Mouse (Mus musculus): ENCODE measurements around the gene Rbms3.

DNA sequence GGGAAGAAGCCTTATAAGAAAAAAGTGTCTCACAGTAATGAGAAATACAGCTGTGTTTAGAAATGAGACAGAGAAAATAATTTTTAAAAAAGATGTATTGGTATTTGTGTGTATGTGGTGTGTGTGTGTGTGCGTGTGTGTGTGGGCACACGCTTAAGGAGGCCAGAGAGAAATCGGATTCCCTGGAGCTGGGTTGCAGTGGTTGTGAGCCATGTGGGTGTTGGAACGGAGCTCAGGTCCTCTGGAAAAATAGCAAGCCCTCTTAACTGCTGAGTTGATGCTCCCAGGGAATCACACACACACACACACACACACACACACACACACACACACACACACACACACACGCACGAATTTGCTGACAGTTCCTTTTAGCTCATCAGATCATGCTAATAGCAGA is 900.5 kb downstream of the Rbms3 start:
- TF ChIP-seq POLR2A (IDR thresholded peaks at IDR 0.05; ENCODE audit: extremely low read depth, insufficient read depth, low read length) (no peak), CTCF (IDR thresholded peaks at IDR 0.05; ENCODE audit: extremely low read depth, insufficient read depth, low read length) (no peak)

All from cortical plate, adult 2 months (tissue).